Mouse (Mus musculus): ENCODE results near the gene Crebbp.
A peak's percentile ranks its signal among the peaks of the same experiment; 100 is the strongest.

Crebbp gene

DNA sequence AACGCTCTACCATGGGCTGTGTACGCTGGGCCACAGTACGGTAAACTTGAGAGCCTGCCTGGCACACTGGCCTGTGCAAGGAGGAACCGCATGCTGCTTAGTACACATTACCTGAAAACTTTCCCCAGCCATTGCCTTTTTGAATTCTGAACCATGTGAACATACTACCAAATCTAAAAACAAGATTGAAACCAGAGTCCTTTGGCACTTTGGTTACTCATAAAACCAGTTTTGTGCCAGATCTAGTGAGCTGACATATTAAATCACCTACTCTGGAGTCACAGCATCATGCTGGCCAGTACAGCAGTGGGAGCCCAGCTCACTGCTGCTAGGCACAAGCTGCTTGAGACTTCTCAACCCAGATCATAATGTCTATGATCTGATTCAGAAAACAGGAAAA lies 172.2 kb downstream of the Crebbp start:
- DNase-seq, result peak; percentile 85

DNA sequence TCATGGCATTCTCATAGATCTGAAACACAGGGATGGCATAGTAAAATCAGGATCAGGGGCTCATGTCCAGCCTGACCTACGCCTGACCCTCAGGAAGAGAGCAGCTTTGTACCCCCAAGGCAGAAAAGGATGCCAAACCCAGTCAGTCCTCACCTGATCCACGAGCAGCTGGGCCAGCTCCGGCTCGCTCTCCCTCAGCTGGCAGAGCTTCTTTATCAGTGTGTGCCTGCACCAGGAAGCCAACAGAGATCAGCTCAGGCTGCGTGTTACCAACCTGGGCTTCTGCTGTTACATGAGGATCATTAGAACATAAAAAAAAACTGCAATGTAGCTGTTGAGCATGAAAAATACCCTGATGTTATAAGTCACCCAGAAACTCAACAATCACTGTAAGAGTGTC lies 173.6 kb downstream of the Crebbp start:
- DNase-seq, result no peak

DNA sequence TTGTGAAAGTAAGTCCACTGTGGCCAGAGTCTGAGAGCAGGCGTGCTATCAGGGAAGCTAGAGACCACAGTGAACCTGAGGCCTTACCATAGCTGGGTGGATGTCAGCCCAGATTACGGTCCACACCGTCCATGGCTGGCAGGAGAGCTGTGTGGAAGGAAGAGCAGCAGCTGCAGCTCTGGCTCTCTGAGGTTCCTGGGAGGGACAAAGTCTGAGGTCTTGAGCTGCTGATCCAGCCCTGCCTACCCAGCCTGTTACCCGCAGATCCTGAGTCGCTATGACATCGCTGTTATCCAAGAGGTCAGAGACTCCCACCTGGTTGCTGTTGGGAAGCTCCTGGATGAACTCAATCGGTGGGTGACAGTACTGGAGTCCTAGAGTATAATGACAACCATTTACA lies 176.1 kb downstream of the Crebbp start:
- DNase-seq, result peak; percentile 59

DNA sequence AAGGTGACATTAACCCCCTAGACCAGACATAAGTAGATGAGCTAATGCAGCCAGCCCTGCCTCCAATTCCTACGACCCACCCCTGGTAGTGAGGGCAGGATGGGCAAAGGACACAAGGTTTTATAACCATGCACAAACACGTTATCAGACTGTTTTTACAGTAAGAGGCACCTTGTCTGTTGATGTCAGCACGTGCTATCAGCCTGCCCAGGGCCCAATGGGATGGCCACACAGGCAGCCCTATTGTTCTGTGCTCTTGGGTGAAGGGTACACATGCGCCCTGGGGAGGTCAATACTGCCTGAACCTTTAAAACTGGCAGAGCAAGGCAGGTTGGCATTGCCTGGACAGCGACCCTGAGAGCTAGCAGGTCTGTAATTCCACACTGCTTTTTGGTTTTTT lies 177.0 kb downstream of the Crebbp start, which contains the start of gene Dnase1:
Gene Dnase1 (plus strand): TSS at position 136 of the 400 bp plus-strand sequence.
- peak; percentile 83 for DNase-seq

DNA sequence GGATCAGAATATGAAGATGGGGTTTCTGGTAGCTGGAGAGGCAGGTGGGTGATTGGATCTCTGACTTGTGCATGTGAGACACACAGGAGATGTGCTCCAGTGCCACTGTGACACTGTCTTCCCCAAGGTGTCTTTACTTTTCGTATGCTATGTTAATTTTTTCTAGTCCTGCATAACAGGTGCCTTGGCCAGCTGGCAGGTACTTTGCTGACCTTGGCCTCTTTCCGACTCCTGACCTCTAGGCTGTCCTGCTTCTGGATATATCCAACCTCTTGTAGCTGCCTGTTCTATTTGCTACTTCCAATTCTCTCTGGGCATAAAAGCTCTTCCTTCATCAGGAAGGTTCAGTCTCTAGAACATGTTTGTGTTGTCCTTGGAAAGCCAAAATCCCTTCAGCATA lies 178.2 kb downstream of the Crebbp start:
- peak; percentile 79 for DNase-seq

DNA sequence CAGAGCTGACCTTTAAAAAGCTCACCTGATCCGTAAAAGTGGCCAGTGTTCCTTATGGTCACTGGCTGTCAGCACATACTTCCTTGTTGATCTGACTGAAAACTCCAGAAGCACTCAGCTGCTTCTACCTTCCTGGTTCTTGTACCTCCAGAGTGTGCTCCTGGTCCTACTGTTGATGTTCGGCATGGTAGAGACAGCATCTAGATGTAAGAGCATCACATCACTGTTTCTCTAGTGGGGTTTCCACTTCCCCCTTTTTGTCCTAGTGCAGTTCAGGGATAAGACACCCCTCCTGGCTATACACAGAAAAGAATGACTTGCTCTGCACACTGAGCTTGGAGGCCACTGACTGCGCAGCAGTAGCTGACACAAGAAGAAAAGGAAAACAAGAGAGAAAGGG lies 179.3 kb downstream of the Crebbp start:
- no peak for DNase-seq

DNA sequence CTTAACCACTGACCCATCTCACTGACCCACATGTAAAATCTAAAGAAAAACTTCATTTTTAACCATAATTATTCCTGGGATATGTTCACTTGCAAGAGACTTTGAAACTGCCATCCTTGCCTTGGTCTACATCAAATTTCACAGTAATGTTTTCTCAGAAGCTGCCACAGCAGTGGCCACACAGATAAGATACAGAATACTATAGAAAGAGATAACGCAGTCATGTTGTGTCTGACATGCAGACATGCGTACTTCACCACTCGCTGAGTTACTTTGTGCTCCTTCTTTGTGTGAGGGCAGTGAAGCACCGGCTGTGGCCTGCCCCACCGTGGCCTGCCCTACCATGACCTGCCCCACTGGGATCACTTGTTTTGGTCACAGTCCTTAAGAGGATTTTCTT lies 179.8 kb downstream of the Crebbp start:
- DNase-seq, result no peak

DNA sequence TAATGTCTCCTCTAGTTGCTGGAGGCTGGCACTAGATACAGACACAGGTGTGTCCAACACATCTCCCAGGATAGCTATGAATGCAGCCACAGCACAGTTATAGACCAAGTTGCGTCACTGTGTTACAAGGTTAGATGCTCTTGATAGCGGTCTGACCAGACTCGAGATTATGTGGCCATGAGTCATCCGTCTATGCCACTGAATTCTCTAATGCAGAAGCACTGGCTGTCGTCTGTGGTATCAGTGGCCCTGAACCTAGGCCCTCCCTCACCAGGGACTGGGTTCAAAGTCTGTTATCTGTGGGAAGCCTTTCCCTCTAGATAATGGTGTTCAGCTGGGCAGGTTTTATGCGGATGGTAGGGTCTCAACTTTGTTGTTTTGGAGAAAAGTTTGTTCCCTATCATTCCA lies 181.5 kb downstream of the Crebbp start:
- no peak for DNase-seq

DNA sequence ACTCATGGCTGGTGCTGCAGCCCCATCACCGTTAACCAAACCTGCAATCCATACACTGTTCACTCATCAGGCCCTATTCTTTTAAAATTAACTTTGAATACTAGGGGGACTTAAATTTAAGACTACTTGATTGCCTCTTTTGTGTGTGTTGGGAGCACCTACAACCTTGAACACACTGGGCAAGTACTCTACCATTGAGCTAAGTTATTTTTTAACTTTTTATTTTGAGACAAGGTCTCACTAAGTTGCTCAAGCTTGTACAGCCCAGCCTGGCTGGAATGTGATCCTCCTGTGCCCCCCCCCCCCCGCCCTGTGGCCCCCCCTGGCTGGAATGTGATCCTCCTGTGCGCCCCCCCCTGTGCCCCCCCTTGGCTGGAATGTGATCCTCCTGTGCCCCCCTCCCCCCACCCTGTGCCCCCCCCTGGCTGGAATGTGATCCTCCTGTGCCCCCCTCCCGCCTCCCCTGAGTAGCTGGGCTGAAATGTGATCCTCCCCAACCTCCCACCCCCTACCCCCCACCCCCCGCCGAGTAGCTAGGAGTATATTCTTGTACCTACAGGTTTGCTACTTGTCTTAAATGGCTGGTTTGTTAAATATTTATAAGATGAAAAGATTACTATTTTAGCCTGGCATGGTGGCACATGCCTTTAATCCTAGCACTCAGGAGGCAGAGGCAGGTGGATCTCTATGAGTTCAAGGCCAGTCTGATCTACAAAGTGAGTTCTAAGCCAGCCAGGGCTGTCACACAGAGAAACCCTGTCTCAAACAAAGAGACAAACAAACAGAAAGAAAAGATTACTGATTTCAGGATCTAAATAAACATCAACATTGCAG lies 182.1 kb downstream of the Crebbp start:
- DNase-seq, result peak; percentile 81

Data from kidney, adult 9 months (tissue).